Mouse (Mus musculus) heart, embryonic 12.5 days (tissue): ENCODE measurements at regions not wholly inside any gene's neighbourhood (a gene's known extent, or its start where the extent isn't known, plus 50 kb on each side); places are given as distances from the start of the nearest gene placed in this dataset.

Source experiments
- ATAC-seq: fragments of 200-750 bp; cut with Nextera tagmentation; 2 replicates; pipeline ENCODE4 v1.8.0; 2017; ENCODE audit warnings: moderate TSS enrichment, moderate library complexity; ENCODE audit not compliant: insufficient number of reproducible peaks, low FRiP score
- H3K27ac ChIP-seq: fragments of 300-500 bp; sonication (generic); 2 replicates; pipeline ENCODE4 v1.5.1; 2016; ENCODE audit warnings: mild to moderate bottlenecking, moderate library complexity; ENCODE audit not compliant: poor library complexity, severe bottlenecking
- H3K27me3 ChIP-seq: fragments of 300-500 bp; sonication (generic); replicated peaks from 2 replicates; pipeline ENCODE4 v1.6.1; 2016; ENCODE audit warnings: mild to moderate bottlenecking, moderate library complexity
- H3K36me3 ChIP-seq: fragments of 300-500 bp; sonication (generic); 2 replicates; pipeline ENCODE4 v1.6.1; 2016; ENCODE audit warnings: mild to moderate bottlenecking, moderate library complexity
- H3K4me1 ChIP-seq: fragments of 300-500 bp; sonication (generic); replicated peaks from 2 replicates; pipeline ENCODE4 v1.6.1; 2016; ENCODE audit warnings: mild to moderate bottlenecking
- H3K4me2 ChIP-seq: fragments of 300-500 bp; sonication (generic); 2 replicates; pipeline ENCODE4 v1.6.1; 2016; ENCODE audit warnings: mild to moderate bottlenecking, moderate library complexity
- H3K4me3 ChIP-seq: fragments of 300-500 bp; sonication (generic); 2 replicates; pipeline ENCODE4 v1.5.1; 2016; ENCODE audit warnings: mild to moderate bottlenecking
- H3K9ac ChIP-seq: fragments of 300-500 bp; sonication (generic); 2 replicates; pipeline ENCODE4 v1.6.1; 2016; ENCODE audit warnings: mild to moderate bottlenecking, moderate library complexity
- H3K9me3 ChIP-seq: fragments of 300-500 bp; sonication (generic); replicated peaks from 2 replicates; pipeline ENCODE4 v1.6.1; 2016; ENCODE audit warnings: mild to moderate bottlenecking, moderate library complexity
- WGBS: fragments of 180-500 bp; shearing (Covaris S2); methylation state at CpG from one replicate; pipeline ENCODE4 v1.1.7; 2016; 5-methylcytosine and 5-hydroxymethylcytosine counted together

- Histone ChIP-seq H3K27me3 (no peaks in the 10 kb centered on the region), H3K4me3 (no peak overlapping the region), H3K9ac (no peak overlapping the region), H3K4me1 (no peaks in the 10 kb centered on the region), H3K27ac (no peak overlapping the region), H3K9me3 (no peaks in the 10 kb centered on the region), H3K36me3 (no peaks in the 10 kb centered on the region), H3K4me2 (no peak overlapping the region)
- WGBS: 65% methylated on average over 2 of the region's 2 CpGs
- ATAC-seq: no peak
These were observed 280.0 kb downstream of the Pcdh10 start for GRCm38 (mm10) chr3:45658093-45658776.

- Histone ChIP-seq H3K4me1 (no peaks in the 10 kb centered on the region), H3K4me2 (no peak overlapping the region), H3K9ac (no peak overlapping the region), H3K27ac (no peak overlapping the region), H3K9me3 (no peaks in the 10 kb centered on the region), H3K27me3 (no peaks in the 10 kb centered on the region), H3K4me3 (no peak overlapping the region), H3K36me3 (no peaks in the 10 kb centered on the region)
- WGBS: 88% methylated on average over 1 of the region's 1 CpGs
- ATAC-seq: no peak
These were observed 280.9 kb downstream of the Pcdh10 start for GRCm38 (mm10) chr3:45659052-45659451.

GRCm38 (mm10) chr3:45670434-45670833 is 292.2 kb downstream of the Pcdh10 start:
- H3K27me3 ChIP-seq: no peaks in the 10 kb centered on the region
- H3K36me3 ChIP-seq: no peaks in the 10 kb centered on the region
- no peaks in the 10 kb centered on the region for H3K9me3 ChIP-seq
- no peaks in the 10 kb centered on the region for H3K4me1 ChIP-seq
- H3K4me2 ChIP-seq: no peak overlapping the region
- H3K27ac ChIP-seq: no peak overlapping the region
- no peak for ATAC-seq
- H3K4me3 ChIP-seq: no peak overlapping the region
- H3K9ac ChIP-seq: no peak overlapping the region

GRCm38 (mm10) chr3:45677672-45678071 is 299.5 kb downstream of the Pcdh10 start:
- 85% methylated on average over 6 of the region's 6 CpGs for WGBS
- Histone ChIP-seq H3K4me3 (no peak overlapping the region), H3K36me3 (no peaks in the 10 kb centered on the region), H3K9me3 (no peaks in the 10 kb centered on the region), H3K4me1 (no peaks in the 10 kb centered on the region), H3K27ac (no peak overlapping the region), H3K9ac (no peak overlapping the region), H3K27me3 (no peaks in the 10 kb centered on the region; the same call in 1 of the 2 replicates), H3K4me2 (no peak overlapping the region)
- ATAC-seq: no peak

- Histone ChIP-seq H3K4me1 (no peaks in the 10 kb centered on the region), H3K27ac (no peak overlapping the region), H3K4me3 (peak overlapping the region; percentile 30), H3K9ac (no peak overlapping the region), H3K4me2 (peak overlapping the region; percentile 63), H3K9me3 (no peaks in the 10 kb centered on the region), H3K36me3 (no peaks in the 10 kb centered on the region), H3K27me3 (no peaks in the 10 kb centered on the region; the same call in 1 of the 2 replicates)
- ATAC-seq: no peak
- WGBS: 6% methylated on average over 12 of the region's 12 CpGs
These were observed 303.2 kb downstream of the Pcdh10 start for GRCm38 (mm10) chr3:45681410-45681809.

- Histone ChIP-seq H3K27ac (no peak overlapping the region), H3K4me1 (no peaks in the 10 kb centered on the region), H3K27me3 (no peaks in the 10 kb centered on the region), H3K4me2 (no peak overlapping the region), H3K9me3 (no peaks in the 10 kb centered on the region), H3K4me3 (no peak overlapping the region), H3K9ac (no peak overlapping the region), H3K36me3 (no peaks in the 10 kb centered on the region)
- no peak for ATAC-seq
- 46% methylated on average over 1 of the region's 1 CpGs for WGBS
These were observed 329.7 kb downstream of the Pcdh10 start for GRCm38 (mm10) chr3:45707891-45708290.
